Mouse (Mus musculus): Measurements from ENCODE around the gene Prep. TPM values are rescaled to one million over a fixed set of nuclear protein-coding genes. Genes with fewer than 3 reads are reported as not detected.
"Not testable (repeated sequence)": the region's sequence is repeated elsewhere in the genome, so short reads cannot be mapped to it uniquely, and the experiment has no call there.

Gene Prep
- polyA plus RNA-seq, 1 experiment from 2014 or later: 18.3 TPM

GRCm38 (mm10) chr10:45173927-45174326, 106.9 kb downstream of the Prep start:
- H3K9me3 ChIP-seq (ENCODE audit: control insufficient read depth, low read length): no peaks in the 10 kb centered on the region
- H3K36me3 ChIP-seq (ENCODE audit: control insufficient read depth, insufficient read depth, low read length): no peaks in the 10 kb centered on the region
- H3K9ac ChIP-seq (replicated peaks; ENCODE audit: low read depth, low read length): no peak overlapping the region
- H3K4me2 ChIP-seq (ENCODE audit: low read depth, low read length): no peak overlapping the region
- H3K4me1 ChIP-seq (ENCODE audit: control insufficient read depth, insufficient read depth, low read length): no peaks in the 10 kb centered on the region
- H3K4me3 ChIP-seq (ENCODE audit: low read depth, low read length): no peak overlapping the region
- ATAC-seq (ENCODE audit: low read depth): no peak
- WGBS: 79% methylated on average over 8 of the region's 8 CpGs
- no peaks in the 10 kb centered on the region for H3K27me3 ChIP-seq (ENCODE audit: control insufficient read depth, insufficient read depth, low read length)
- no peak overlapping the region for H3K27ac ChIP-seq (ENCODE audit: low read depth, low read length)

GRCm38 (mm10) chr10:45174345-45174744, 107.3 kb downstream of the Prep start:
- no peaks in the 10 kb centered on the region for H3K27me3 ChIP-seq (ENCODE audit: control insufficient read depth, insufficient read depth, low read length)
- H3K4me1 ChIP-seq (ENCODE audit: control insufficient read depth, insufficient read depth, low read length): no peaks in the 10 kb centered on the region
- 68% methylated on average over 3 of the region's 3 CpGs for whole genome bisulfite sequencing
- no peaks in the 10 kb centered on the region for H3K9me3 ChIP-seq (ENCODE audit: control insufficient read depth, low read length)
- H3K9ac ChIP-seq (replicated peaks; ENCODE audit: low read depth, low read length): no peak overlapping the region
- H3K4me3 ChIP-seq (ENCODE audit: low read depth, low read length): no peak overlapping the region
- no peak overlapping the region for H3K27ac ChIP-seq (ENCODE audit: low read depth, low read length)
- H3K4me2 ChIP-seq (ENCODE audit: low read depth, low read length): no peak overlapping the region
- ATAC-seq (ENCODE audit: low read depth): no peak
- H3K36me3 ChIP-seq (ENCODE audit: control insufficient read depth, insufficient read depth, low read length): no peaks in the 10 kb centered on the region

GRCm38 (mm10) chr10:45177798-45178197, 110.8 kb downstream of the Prep start, which contains the start of gene Popdc3:
Gene Popdc3, plus strand, starts transcription at chr10:45178098.
- ATAC-seq (ENCODE audit: low read depth); H3K4me3 ChIP-seq (ENCODE audit: low read depth, low read length); H3K36me3 ChIP-seq (ENCODE audit: control insufficient read depth, insufficient read depth, low read length); H3K9ac ChIP-seq (replicated peaks; ENCODE audit: low read depth, low read length); H3K27ac ChIP-seq (ENCODE audit: low read depth, low read length); H3K9me3 ChIP-seq (ENCODE audit: control insufficient read depth, low read length); H3K4me2 ChIP-seq (ENCODE audit: low read depth, low read length); H3K4me1 ChIP-seq (ENCODE audit: control insufficient read depth, insufficient read depth, low read length); H3K27me3 ChIP-seq (ENCODE audit: control insufficient read depth, insufficient read depth, low read length): not testable (repeated sequence)
- no CpG with 5 or more reads among the region's 5 CpGs for WGBS

GRCm38 (mm10) chr10:45180677-45181326, 113.8 kb downstream of the Prep start:
- Histone ChIP-seq H3K4me2 (ENCODE audit: low read depth, low read length) (no peak overlapping the region), H3K27me3 (ENCODE audit: control insufficient read depth, insufficient read depth, low read length) (no peaks in the 10 kb centered on the region), H3K9me3 (ENCODE audit: control insufficient read depth, low read length) (no peaks in the 10 kb centered on the region), H3K9ac (replicated peaks; ENCODE audit: low read depth, low read length) (no peak overlapping the region), H3K27ac (ENCODE audit: low read depth, low read length) (no peak overlapping the region), H3K4me3 (ENCODE audit: low read depth, low read length) (no peak overlapping the region), H3K36me3 (ENCODE audit: control insufficient read depth, insufficient read depth, low read length) (no peaks in the 10 kb centered on the region), H3K4me1 (ENCODE audit: control insufficient read depth, insufficient read depth, low read length) (no peaks in the 10 kb centered on the region)
- no peak for ATAC-seq (ENCODE audit: low read depth)
- WGBS: 96% methylated on average over 4 of the region's 4 CpGs

GRCm38 (mm10) chr10:45181344-45181743, 114.3 kb downstream of the Prep start:
- H3K27me3 ChIP-seq (ENCODE audit: control insufficient read depth, insufficient read depth, low read length): no peaks in the 10 kb centered on the region
- no peak overlapping the region for H3K4me2 ChIP-seq (ENCODE audit: low read depth, low read length)
- H3K36me3 ChIP-seq (ENCODE audit: control insufficient read depth, insufficient read depth, low read length): no peaks in the 10 kb centered on the region
- no peak overlapping the region for H3K27ac ChIP-seq (ENCODE audit: low read depth, low read length)
- ATAC-seq (ENCODE audit: low read depth): no peak
- H3K4me3 ChIP-seq (ENCODE audit: low read depth, low read length): no peak overlapping the region
- no peaks in the 10 kb centered on the region for H3K4me1 ChIP-seq (ENCODE audit: control insufficient read depth, insufficient read depth, low read length)
- no peaks in the 10 kb centered on the region for H3K9me3 ChIP-seq (ENCODE audit: control insufficient read depth, low read length)
- no peak overlapping the region for H3K9ac ChIP-seq (replicated peaks; ENCODE audit: low read depth, low read length)
- WGBS: 96% methylated on average over 3 of the region's 3 CpGs

- no peak overlapping the region for H3K9ac ChIP-seq (replicated peaks; ENCODE audit: low read depth, low read length)
- no peak for ATAC-seq (ENCODE audit: low read depth)
- no peaks in the 10 kb centered on the region for H3K36me3 ChIP-seq (ENCODE audit: control insufficient read depth, insufficient read depth, low read length)
- no peaks in the 10 kb centered on the region for H3K9me3 ChIP-seq (ENCODE audit: control insufficient read depth, low read length)
- no peaks in the 10 kb centered on the region for H3K4me1 ChIP-seq (ENCODE audit: control insufficient read depth, insufficient read depth, low read length)
- WGBS: 89% methylated on average over 2 of the region's 2 CpGs
- H3K27ac ChIP-seq (ENCODE audit: low read depth, low read length): no peak overlapping the region
- H3K4me2 ChIP-seq (ENCODE audit: low read depth, low read length): no peak overlapping the region
- no peaks in the 10 kb centered on the region for H3K27me3 ChIP-seq (ENCODE audit: control insufficient read depth, insufficient read depth, low read length)
- no peak overlapping the region for H3K4me3 ChIP-seq (ENCODE audit: low read depth, low read length)
Observed at GRCm38 (mm10) chr10:45185457-45185856, 118.5 kb downstream of the Prep start.

GRCm38 (mm10) chr10:45193330-45194310, 126.6 kb downstream of the Prep start:
- no peaks in the 10 kb centered on the region for H3K27me3 ChIP-seq (ENCODE audit: control insufficient read depth, insufficient read depth, low read length)
- no peaks in the 10 kb centered on the region for H3K36me3 ChIP-seq (ENCODE audit: control insufficient read depth, insufficient read depth, low read length)
- 18% methylated on average over 14 of the region's 14 CpGs for WGBS
- no peak overlapping the region for H3K4me2 ChIP-seq (ENCODE audit: low read depth, low read length)
- no peaks in the 10 kb centered on the region for H3K9me3 ChIP-seq (ENCODE audit: control insufficient read depth, low read length)
- H3K4me1 ChIP-seq (ENCODE audit: control insufficient read depth, insufficient read depth, low read length): peaks cover 7% of the 10 kb centered on the region; the same call in 1 of the 2 replicates
- no peak overlapping the region for H3K9ac ChIP-seq (replicated peaks; ENCODE audit: low read depth, low read length)
- H3K27ac ChIP-seq (ENCODE audit: low read depth, low read length): peak overlapping the region; percentile 7
- peak; percentile 85 for ATAC-seq (ENCODE audit: low read depth)
- H3K4me3 ChIP-seq (ENCODE audit: low read depth, low read length): no peak overlapping the region

GRCm38 (mm10) chr10:45194531-45194930, 127.5 kb downstream of the Prep start:
- H3K27me3 ChIP-seq (ENCODE audit: control insufficient read depth, insufficient read depth, low read length): no peaks in the 10 kb centered on the region

GRCm38 (mm10) chr10:45204582-45204981, 137.6 kb downstream of the Prep start:
- H3K9me3 ChIP-seq (ENCODE audit: control insufficient read depth, low read length): no peaks in the 10 kb centered on the region
- ATAC-seq (ENCODE audit: low read depth): no peak

More at GRCm38 (mm10) chr10:45194531-45194930, 127.5 kb downstream of the Prep start:
- H3K4me1 ChIP-seq (ENCODE audit: control insufficient read depth, insufficient read depth, low read length): peaks cover 7% of the 10 kb centered on the region; the same call in 1 of the 2 replicates
- no peaks in the 10 kb centered on the region for H3K36me3 ChIP-seq (ENCODE audit: control insufficient read depth, insufficient read depth, low read length)
- H3K4me3 ChIP-seq (ENCODE audit: low read depth, low read length): no peak overlapping the region
- H3K9me3 ChIP-seq (ENCODE audit: control insufficient read depth, low read length): no peaks in the 10 kb centered on the region
- H3K27ac ChIP-seq (ENCODE audit: low read depth, low read length): no peak overlapping the region
- no peak for ATAC-seq (ENCODE audit: low read depth)
- H3K4me2 ChIP-seq (ENCODE audit: low read depth, low read length): no peak overlapping the region
- no peak overlapping the region for H3K9ac ChIP-seq (replicated peaks; ENCODE audit: low read depth, low read length)
- WGBS: 71% methylated on average over 5 of the region's 5 CpGs

More at GRCm38 (mm10) chr10:45204582-45204981, 137.6 kb downstream of the Prep start:
- no peak overlapping the region for H3K4me2 ChIP-seq (ENCODE audit: low read depth, low read length)
- no peaks in the 10 kb centered on the region for H3K27me3 ChIP-seq (ENCODE audit: control insufficient read depth, insufficient read depth, low read length)
- no peak overlapping the region for H3K27ac ChIP-seq (ENCODE audit: low read depth, low read length)
- no peak overlapping the region for H3K9ac ChIP-seq (replicated peaks; ENCODE audit: low read depth, low read length)
- H3K36me3 ChIP-seq (ENCODE audit: control insufficient read depth, insufficient read depth, low read length): no peaks in the 10 kb centered on the region
- WGBS: 69% methylated on average over 1 of the region's 1 CpGs
- no peak overlapping the region for H3K4me3 ChIP-seq (ENCODE audit: low read depth, low read length)
- H3K4me1 ChIP-seq (ENCODE audit: control insufficient read depth, insufficient read depth, low read length): no peaks in the 10 kb centered on the region
